Mouse (Mus musculus) gastrocnemius, adult 2 months (tissue): ENCODE measurements at regions not wholly inside any gene's neighbourhood (a gene's known extent, or its start where the extent isn't known, plus 50 kb on each side); places are given as distances from the start of the nearest gene placed in this dataset.
A peak's percentile ranks its signal among the peaks of the same experiment; 100 is the strongest.
"Not testable (repeated sequence)": the region's sequence is repeated elsewhere in the genome, so short reads cannot be mapped to it uniquely, and the experiment has no call there.

Source experiments
- DNase-seq: peaks from one replicate; pipeline ENCODE4 v3.0.0; 2022
- H3K27ac ChIP-seq: fragments of 200-600 bp; 2 replicates; pipeline ENCODE4 v1.8.1; 2022; ENCODE audit warnings: mild to moderate bottlenecking
- H3K4me3 ChIP-seq: fragments of 200-600 bp; 2 replicates; pipeline ENCODE4 v1.8.1; 2022; ENCODE audit warnings: mild to moderate bottlenecking, moderate library complexity
- CTCF ChIP-seq: fragments of 200-600 bp; IDR thresholded peaks from 2 replicates; pipeline ENCODE4 v1.8.1; 2022; ENCODE audit warnings: antibody characterized with exemption, mild to moderate bottlenecking, moderate library complexity
- intact Hi-C: fragments of 180-260 bp; cut with DNase I; formaldehyde crosslinking; loops from one replicate; pipeline ENCODE4 v1.15.1; 2025

DNA sequence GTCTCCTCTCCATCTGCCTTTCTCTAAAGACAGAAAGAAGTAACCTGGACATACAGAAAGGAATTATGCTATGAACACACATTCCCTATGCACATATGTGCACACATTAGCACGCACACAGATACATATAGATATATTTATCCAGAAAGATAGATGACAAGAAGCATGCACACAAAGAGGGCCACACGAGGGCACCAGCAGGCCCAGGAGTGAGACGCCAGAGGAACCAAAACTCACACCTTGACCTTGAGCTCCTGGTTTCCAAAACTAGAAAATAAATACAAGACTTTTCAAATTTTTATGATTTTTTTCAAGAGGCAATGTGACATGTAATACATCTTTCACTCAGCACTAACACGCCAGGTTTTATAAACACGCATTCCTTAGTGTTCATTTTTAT, 163.1 kb downstream of the Wdr11 start:
- Histone ChIP-seq H3K4me3 (no peak overlapping the region), H3K27ac (no peak overlapping the region)
- no peak for DNase-seq
- intact Hi-C loops, result no loop called here
- TF ChIP-seq CTCF, result no peak

DNA sequence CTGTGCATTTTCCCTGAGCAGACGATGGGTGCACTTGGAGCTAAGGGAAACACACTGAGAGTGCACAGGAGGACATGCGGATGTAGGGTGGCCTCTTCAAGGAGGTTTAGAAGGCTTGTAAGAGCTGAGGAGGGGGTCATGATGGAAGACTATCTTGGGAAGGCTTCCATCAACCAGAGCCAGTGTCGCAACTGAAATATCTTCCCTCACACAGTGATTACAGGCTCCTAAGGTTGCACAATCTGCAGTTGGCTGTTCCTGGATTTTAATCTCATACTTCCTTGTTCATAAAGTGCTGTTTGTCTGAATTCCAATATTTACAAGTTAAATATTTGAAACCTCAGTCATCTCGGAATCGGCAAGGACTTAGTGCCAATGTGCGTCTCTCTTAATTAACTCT, 164.5 kb downstream of the Wdr11 start:
- no peak overlapping the region for H3K27ac ChIP-seq
- TF ChIP-seq CTCF, result no peak
- intact Hi-C loops, result no loop called here
- no peak overlapping the region for H3K4me3 ChIP-seq
- DNase-seq, result no peak

DNA sequence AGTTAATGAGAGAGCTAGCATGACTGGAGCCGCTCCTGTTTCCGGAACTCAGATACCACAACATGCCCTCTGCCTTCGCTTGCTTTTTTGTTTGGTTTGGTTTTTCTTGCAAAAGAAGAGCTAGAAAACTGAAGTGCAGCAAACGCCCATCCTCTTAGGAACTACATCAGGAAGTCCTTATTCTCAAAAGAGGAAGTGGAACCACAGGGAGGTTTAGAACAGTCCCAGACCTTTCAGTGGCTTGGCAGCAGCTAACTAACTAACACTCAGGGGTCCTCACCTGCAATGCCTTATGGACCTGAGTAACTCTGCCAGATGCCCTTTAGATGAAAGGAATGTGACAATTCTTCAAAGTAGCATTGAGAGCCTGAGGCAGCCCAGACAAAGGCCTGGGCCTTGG, 168.2 kb downstream of the Wdr11 start:
- DNase-seq, result no peak
- intact Hi-C loops, result no loop called here
- no peak for TF ChIP-seq CTCF
- Histone ChIP-seq H3K27ac (peak overlapping the region; percentile 31; the same call in 1 of the 2 replicates), H3K4me3 (no peak overlapping the region)

DNA sequence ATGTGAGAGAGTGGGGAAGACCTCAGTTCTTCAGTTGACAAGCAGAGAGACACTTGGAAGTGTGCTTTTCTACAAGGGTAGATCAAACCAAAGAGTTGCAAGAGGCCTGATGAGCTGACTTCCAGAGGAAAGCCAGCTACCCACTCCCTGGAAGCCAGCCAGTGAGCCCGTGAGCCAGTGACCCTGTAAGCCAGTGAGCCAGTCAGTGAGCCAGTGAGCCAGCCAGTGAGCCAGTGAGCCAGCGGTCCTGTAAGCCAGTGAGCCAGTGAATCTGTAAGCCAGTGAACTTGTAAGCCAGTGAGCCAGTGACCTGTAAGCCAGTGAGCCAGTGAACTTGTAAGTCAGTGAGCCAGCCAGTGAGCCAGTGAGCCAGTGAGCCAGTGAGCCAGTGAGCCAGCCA, 168.7 kb downstream of the Wdr11 start:
- peak overlapping the region; percentile 31; the same call in 1 of the 2 replicates for H3K27ac ChIP-seq
- DNase-seq, result no peak
- no peak for TF ChIP-seq CTCF
- intact Hi-C loops, result no loop called here
- no peak overlapping the region for H3K4me3 ChIP-seq

DNA sequence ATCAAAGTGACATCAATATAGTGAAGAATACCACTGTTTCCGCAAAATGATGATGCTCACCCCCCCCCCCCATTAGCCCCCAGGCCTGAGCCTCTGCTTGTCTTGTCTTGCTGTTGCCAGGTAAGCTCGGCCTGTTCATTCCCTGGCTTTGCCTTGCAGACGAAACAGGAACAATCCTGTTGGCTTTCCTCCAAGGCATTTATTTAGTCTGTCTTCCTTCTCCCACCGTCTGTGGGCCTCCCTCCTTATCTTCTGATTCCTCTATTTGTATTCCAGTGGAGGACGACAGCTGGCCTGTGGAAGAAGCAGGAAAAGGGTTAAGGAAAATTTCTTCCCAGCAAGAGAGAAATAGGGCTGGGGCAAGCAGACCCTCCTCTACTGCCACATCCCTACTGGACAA, 172.1 kb downstream of the Wdr11 start:
- Histone ChIP-seq H3K27ac (no peak overlapping the region), H3K4me3 (no peak overlapping the region)
- intact Hi-C loops, result no loop called here
- DNase-seq, result no peak
- no peak for TF ChIP-seq CTCF

DNA sequence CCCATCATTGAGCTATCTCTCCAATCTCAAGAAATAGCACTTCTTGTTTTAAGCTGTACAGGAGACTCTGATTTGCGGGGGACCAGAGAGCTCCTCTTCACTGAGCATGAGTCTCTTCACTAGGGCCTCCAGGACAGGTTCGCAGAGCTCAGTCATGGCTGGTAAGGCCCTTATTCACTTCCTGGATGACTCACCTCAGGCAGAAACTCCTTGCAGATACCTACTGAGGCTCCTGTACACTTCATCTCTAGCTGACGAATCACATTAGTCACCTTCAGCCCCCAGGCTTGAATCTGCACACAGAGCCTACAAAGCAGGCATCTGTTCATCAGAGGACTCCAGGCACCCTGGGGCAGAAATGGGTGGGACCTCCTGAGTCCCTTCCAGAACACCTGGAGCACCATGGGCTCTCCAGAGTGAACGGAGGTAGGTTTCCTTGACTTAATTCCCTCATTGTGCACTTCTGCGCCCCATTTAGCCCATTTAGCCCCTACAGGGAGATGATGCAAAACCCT, 172.8 kb downstream of the Wdr11 start:
- intact Hi-C loops, result no loop called here
- Histone ChIP-seq H3K27ac (no peak overlapping the region), H3K4me3 (no peak overlapping the region)
- TF ChIP-seq CTCF, result no peak
- no peak for DNase-seq

DNA sequence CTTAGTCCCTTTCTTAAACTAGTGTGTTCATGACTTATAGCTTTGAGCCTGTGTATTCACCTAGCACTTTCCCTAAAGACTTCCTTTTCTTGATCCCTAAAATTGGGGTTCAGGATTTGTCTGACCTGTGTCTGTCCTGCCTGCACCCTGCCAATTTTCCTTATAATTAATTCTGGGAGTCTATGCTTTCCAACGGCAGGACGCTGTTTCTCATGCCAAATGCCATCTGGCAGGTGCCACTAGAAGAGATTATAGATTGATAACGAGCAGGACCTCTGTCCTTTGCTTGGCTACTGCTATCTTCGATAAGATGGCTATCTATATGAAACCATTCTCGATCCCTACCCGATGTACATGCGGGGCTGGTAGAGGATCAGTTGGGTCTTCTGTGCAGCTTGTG, 174.0 kb downstream of the Wdr11 start:
- H3K4me3 ChIP-seq, result no peak overlapping the region
- DNase-seq, result no peak
- no peak overlapping the region for H3K27ac ChIP-seq
- intact Hi-C loops, result no loop called here
- TF ChIP-seq CTCF, result no peak

DNA sequence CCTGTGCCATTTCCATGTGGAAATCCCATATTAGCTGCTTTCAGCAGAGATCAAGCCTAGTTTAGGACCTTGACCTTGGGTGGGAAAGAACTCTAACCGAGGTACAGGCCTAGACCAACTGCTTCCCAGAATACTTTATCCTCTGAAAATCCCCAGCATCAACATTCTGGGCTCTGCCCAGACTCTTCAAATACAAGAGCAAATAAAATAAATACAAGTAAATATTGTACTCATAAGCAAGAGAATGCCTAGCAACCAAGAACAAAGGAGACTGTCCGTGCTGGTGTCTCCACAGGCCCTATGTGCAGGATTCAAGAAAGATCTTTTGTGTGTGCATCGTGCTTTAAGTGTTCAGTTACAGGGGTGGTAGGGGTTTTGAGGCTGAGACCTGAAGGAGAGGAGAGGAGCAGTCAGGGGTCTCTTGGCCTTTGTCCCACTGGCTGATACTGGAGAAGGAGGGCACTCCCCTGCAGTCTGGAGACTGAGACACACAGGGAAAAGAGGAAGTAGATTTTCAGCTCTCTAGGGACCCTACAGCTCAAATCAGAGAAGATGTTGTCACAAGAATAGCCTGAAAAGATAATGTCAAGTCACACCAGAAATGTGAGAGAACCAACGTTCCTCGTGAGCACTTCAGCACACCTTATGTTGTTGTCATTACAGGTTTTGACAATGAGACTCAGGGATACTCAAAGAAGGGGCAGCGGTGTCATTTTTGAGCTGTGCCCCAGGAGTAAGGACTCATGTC, 174.6 kb downstream of the Wdr11 start:
- DNase-seq, result no peak
- no peak overlapping the region for H3K27ac ChIP-seq
- no peak overlapping the region for H3K4me3 ChIP-seq
- TF ChIP-seq CTCF, result no peak
- intact Hi-C loops, result no loop called here

DNA sequence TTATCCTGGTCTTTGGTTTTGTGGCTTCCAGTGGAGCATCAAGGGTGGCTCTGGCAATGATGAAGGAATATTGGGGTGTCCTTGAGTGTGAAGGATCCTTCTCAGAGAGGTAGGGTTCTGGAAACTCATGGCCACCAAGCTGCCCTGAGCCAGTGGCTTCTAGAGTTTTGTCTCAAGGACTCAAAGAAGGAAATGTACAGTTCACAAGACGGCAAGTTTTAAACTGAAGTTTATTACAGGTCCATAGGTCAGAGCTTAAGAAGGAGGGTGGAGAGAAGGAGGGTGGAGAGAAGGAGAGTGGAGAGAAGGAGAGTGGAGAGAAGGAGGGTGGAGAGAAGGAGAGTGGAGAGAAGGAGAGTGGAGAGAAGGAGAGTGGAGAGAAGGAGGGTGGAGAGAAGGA, 178.0 kb downstream of the Wdr11 start:
- intact Hi-C loops, result not testable (repeated sequence)

DNA sequence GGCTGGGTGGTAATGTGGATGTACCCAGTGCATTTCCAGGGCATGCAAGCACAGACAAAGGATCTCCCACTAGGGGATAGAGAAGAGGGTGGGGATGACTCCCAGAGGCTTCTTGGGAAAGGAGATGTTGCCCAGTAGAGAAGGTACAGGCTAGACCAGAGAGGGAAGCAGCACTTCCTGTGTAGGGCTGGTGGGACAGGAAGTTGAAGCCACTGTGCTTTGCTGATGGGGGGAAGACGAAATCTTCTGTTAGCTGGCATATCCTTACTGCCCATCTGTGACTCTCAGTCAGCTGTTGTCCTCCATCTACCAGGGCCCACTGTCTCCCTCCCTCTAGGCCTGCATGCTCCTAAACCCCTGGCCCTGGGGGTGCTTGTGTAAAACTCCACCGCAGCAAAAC, 180.2 kb downstream of the Wdr11 start:
- no peak overlapping the region for H3K4me3 ChIP-seq
- intact Hi-C loops, result no loop called here
- no peak for DNase-seq
- no peak overlapping the region for H3K27ac ChIP-seq
- no peak for TF ChIP-seq CTCF

More for the DNA sequence above, 178.0 kb downstream of the Wdr11 start:
- not testable (repeated sequence) for H3K27ac ChIP-seq, H3K4me3 ChIP-seq, DNase-seq

DNA sequence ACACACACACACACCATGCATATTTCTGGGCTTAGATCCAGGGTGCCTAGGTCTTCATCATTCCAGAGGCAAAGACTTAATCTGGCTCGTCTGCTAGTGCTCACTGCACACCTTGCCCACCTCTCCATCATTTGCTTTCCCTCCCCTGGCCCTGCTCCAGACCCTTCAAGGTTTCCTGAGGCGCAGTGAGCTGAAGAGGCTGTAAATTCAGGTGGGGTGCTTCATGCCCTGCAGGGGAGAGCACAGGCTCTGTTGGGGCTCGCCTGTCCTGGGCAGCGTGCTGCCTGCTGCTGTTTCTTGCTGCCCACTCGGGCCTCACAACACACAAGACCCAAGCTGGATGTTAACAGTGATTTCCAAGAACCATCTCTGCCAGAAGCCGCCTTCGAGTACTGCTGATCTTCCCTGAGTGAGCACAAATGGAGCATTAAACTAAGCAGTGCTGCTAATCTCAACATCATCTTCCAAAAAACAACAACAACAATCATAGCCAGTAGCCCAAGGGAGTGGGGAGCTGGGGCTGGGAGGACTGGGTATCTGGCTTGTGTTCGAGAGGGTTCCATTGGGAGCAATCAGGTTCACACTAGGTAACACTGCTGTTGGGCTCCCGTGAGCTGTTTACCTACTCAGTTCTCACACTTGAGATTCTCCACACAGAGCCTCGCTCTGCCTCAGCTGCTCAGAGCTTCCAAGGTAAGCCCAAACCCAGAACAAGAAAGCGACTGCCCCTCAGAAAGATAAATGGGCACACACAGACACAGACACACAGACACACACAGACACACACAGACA, 181.1 kb downstream of the Wdr11 start:
- no peak for DNase-seq
- intact Hi-C loops, result no loop called here
- no peak overlapping the region for H3K27ac ChIP-seq
- H3K4me3 ChIP-seq, result no peak overlapping the region
- no peak for TF ChIP-seq CTCF

DNA sequence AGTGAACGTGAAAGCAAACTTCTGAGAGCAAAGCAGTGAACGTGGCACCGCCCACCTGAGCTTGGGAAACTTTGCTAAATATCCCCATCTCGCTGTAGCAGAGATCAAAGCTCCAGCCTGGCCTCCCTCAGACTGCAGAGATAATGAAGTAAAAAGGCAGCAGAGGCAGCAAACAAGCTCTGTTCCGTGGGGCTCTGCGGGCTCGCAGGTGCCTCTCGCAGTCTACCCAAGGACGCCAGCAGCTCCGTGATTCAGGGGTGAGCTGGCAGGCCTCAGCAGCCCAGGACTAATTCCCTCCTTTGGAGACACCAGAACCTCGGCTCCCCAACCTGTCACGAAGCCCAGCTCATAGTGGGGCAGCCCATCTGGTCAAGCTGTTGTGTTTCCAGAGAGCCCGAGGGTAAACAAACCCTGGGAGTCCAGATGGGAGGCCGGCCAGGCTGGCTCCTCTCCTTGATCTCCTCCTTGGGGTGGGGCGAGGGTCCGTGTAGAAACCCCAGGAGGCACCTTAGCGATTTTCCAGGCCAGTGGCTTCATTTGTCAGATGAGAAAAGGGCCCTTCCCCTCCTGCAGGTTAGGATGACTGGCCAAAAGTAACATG, 182.7 kb downstream of the Wdr11 start:
- Histone ChIP-seq H3K27ac (no peak overlapping the region), H3K4me3 (no peak overlapping the region)
- intact Hi-C loops, result no loop called here
- DNase-seq, result no peak
- no peak for TF ChIP-seq CTCF

DNA sequence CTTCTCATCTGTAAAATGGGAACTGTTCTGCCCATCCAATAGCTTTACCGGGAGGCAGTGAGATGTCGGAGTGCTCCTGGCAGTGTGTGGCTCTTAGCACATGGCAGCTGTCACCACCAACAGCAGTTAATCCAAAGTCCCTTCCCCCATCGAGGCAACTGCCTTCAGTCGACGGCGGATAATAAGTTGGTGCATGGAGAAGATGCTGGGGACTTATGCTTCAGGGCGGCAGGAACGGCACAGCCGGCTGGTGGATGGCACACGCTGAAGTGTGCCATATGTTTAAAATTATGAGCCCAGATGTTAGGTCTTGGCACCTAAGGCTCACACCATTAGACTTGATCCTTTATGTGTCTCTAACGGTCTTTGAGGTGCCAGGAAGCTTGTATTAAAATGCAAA, 183.5 kb downstream of the Wdr11 start:
- TF ChIP-seq CTCF, result no peak
- DNase-seq, result no peak
- intact Hi-C loops, result no loop called here
- no peak overlapping the region for H3K4me3 ChIP-seq
- no peak overlapping the region for H3K27ac ChIP-seq
